Mouse (Mus musculus) hindbrain, embryonic 14.5 days (tissue): ENCODE results near the gene Yeats4. TPM values are rescaled to one million over a fixed set of nuclear protein-coding genes. Genes with fewer than 3 reads are reported as not detected.

Source experiments
- ATAC-seq: fragments of 200-750 bp; cut with Nextera tagmentation; 2 replicates; pipeline ENCODE4 v1.8.0; 2017; ENCODE audit warnings: moderate number of reproducible peaks, mild to moderate bottlenecking, moderate TSS enrichment, moderate library complexity; ENCODE audit not compliant: low FRiP score
- DNase-seq: peaks from one replicate; pipeline ENCODE4 v3.0.0-alpha.2; 2015; ENCODE audit warnings: low spot score
- H3K27ac ChIP-seq: fragments of 300-500 bp; sonication (generic); 2 replicates; pipeline ENCODE4 v1.5.1; 2014; ENCODE audit warnings: mild to moderate bottlenecking, moderate library complexity
- H3K27me3 ChIP-seq: fragments of 300-500 bp; sonication (generic); 2 replicates; pipeline ENCODE4 v1.6.1; 2014; ENCODE audit warnings: mild to moderate bottlenecking, low read length, mixed read lengths; ENCODE audit not compliant: control insufficient read depth, insufficient read depth
- H3K36me3 ChIP-seq: fragments of 300-500 bp; sonication (generic); replicated peaks from 2 replicates; pipeline ENCODE4 v1.6.1; 2014; ENCODE audit not compliant: control insufficient read depth, insufficient read depth
- H3K4me1 ChIP-seq: fragments of 300-500 bp; sonication (generic); replicated peaks from 2 replicates; pipeline ENCODE4 v1.6.1; 2014; ENCODE audit warnings: antibody characterized with exemption, low read length, mixed read lengths; ENCODE audit not compliant: control insufficient read depth, insufficient read depth
- H3K4me2 ChIP-seq: fragments of 300-500 bp; sonication (generic); replicated peaks from 2 replicates; pipeline ENCODE4 v1.6.1; 2014; ENCODE audit warnings: mild to moderate bottlenecking, moderate library complexity
- H3K4me3 ChIP-seq: fragments of 300-500 bp; sonication (generic); replicated peaks from 2 replicates; pipeline ENCODE4 v1.5.1; 2014; ENCODE audit warnings: mild to moderate bottlenecking, low read length
- H3K9ac ChIP-seq: fragments of 300-500 bp; sonication (generic); 2 replicates; pipeline ENCODE4 v1.6.1; 2014
- H3K9me3 ChIP-seq: fragments of 300-500 bp; sonication (generic); 2 replicates; pipeline ENCODE4 v1.6.1; 2016; ENCODE audit warnings: low read length; ENCODE audit not compliant: control insufficient read depth
- WGBS: fragments of 180-500 bp; shearing (Covaris S2); extraction: QIAGEN DNeasy Blood & Tissue Kit; methylation state at CpG from one replicate; pipeline ENCODE4 v1.1.7; 2014; 5-methylcytosine and 5-hydroxymethylcytosine counted together
- polyA plus RNA-seq: library from polyadenylated mRNA; unstranded; fragments of >200 nt; fragmentation: Nextera tagmentation; extraction: Ambion mirVana; gene quantifications from 2 replicates; pipeline ENCODE4 v1.2.1, GENCODE M21; 2014

Gene Yeats4
- 111 and 113 TPM in 2 replicates for polyA plus RNA-seq

- peak within 1 kb of the TSS; percentile 90 for H3K9ac ChIP-seq
- no peaks in the 10 kb centered on the region for H3K9me3 ChIP-seq
- no peaks in the 10 kb centered on the region for H3K27me3 ChIP-seq
- DNase-seq, result peak; percentile 95
- WGBS, result 1% methylated on average over 63 of the region's 63 CpGs
- peak within 1 kb of the TSS; percentile 98 for H3K27ac ChIP-seq
- peaks cover 34% of the 10 kb centered on the region for H3K36me3 ChIP-seq
- H3K4me2 ChIP-seq, result peak within 1 kb of the TSS; percentile 66
- peak; percentile 95 for ATAC-seq
- H3K4me1 ChIP-seq, result peaks cover 17% of the 10 kb centered on the region
- peak within 1 kb of the TSS; percentile 60 for H3K4me3 ChIP-seq
Measured at GRCm38 (mm10) chr10:117224102-117224990, at the start of gene Yeats4. TSS of gene Yeats4 (minus strand) at chr10:117224507.

- Histone ChIP-seq H3K27me3 (no peaks in the 10 kb centered on the region), H3K9ac (no peak overlapping the region), H3K4me3 (no peak overlapping the region), H3K9me3 (no peaks in the 10 kb centered on the region), H3K4me2 (no peak overlapping the region), H3K36me3 (no peaks in the 10 kb centered on the region), H3K27ac (no peak overlapping the region), H3K4me1 (no peaks in the 10 kb centered on the region)
- DNase-seq, result no peak
- no peak for ATAC-seq
Measured at GRCm38 (mm10) chr10:117272023-117272422, 47.7 kb upstream of the Yeats4 start.

GRCm38 (mm10) chr10:117259870-117260269 lies 35.6 kb upstream of the Yeats4 start:
- Histone ChIP-seq H3K27ac (0 out of 2 replicates have a peak overlapping the region, but pooled peaks have one; percentile 3), H3K9ac (no peak overlapping the region), H3K36me3 (no peaks in the 10 kb centered on the region), H3K9me3 (0 out of 2 replicates have a peak, but pooled peaks cover 8% of the 10 kb centered on the region), H3K4me1 (no peaks in the 10 kb centered on the region), H3K4me3 (no peak overlapping the region), H3K27me3 (no peaks in the 10 kb centered on the region), H3K4me2 (no peak overlapping the region)
- DNase-seq (no peak), ATAC-seq (no peak)

GRCm38 (mm10) chr10:117238603-117239002 lies 14.3 kb upstream of the Yeats4 start, which contains the start of gene 9530003J23Rik:
TSS of gene 9530003J23Rik (minus strand) at chr10:117238703.
- Histone ChIP-seq H3K36me3 (no peaks in the 10 kb centered on the region), H3K27me3 (no peaks in the 10 kb centered on the region), H3K4me2 (no peak within 1 kb of the TSS), H3K27ac (no peak within 1 kb of the TSS), H3K9ac (no peak within 1 kb of the TSS), H3K4me1 (no peaks in the 10 kb centered on the region), H3K9me3 (no peaks in the 10 kb centered on the region), H3K4me3 (no peak within 1 kb of the TSS)
- no peak for ATAC-seq
- 92% methylated on average over 12 of the region's 12 CpGs for WGBS
- DNase-seq, result no peak

- H3K4me3 ChIP-seq, result no peak overlapping the region
- ATAC-seq (no peak), DNase-seq (no peak)
- H3K4me2 ChIP-seq, result no peak overlapping the region
- WGBS, result 69% methylated on average over 11 of the region's 11 CpGs
- H3K9me3 ChIP-seq, result no peaks in the 10 kb centered on the region
- H3K36me3 ChIP-seq, result no peaks in the 10 kb centered on the region
- H3K4me1 ChIP-seq, result no peaks in the 10 kb centered on the region
- H3K27me3 ChIP-seq, result no peaks in the 10 kb centered on the region
- H3K9ac ChIP-seq, result no peak overlapping the region
- no peak overlapping the region for H3K27ac ChIP-seq
Measured at GRCm38 (mm10) chr10:117235866-117236265, 11.6 kb upstream of the Yeats4 start.

GRCm38 (mm10) chr10:117234825-117235224 lies 10.5 kb upstream of the Yeats4 start:
- DNase-seq (no peak), ATAC-seq (no peak)
- no peaks in the 10 kb centered on the region for H3K4me1 ChIP-seq
- no peaks in the 10 kb centered on the region for H3K36me3 ChIP-seq
- WGBS, result 70% methylated on average over 4 of the region's 4 CpGs
- H3K4me2 ChIP-seq, result no peak overlapping the region
- H3K9ac ChIP-seq, result no peak overlapping the region
- H3K27me3 ChIP-seq, result no peaks in the 10 kb centered on the region
- no peaks in the 10 kb centered on the region for H3K9me3 ChIP-seq
- H3K27ac ChIP-seq, result no peak overlapping the region
- no peak overlapping the region for H3K4me3 ChIP-seq

GRCm38 (mm10) chr10:117229826-117230225 lies 5.5 kb upstream of the Yeats4 start:
- H3K4me3 ChIP-seq, result no peak overlapping the region
- 75% methylated on average over 16 of the region's 16 CpGs for WGBS
- no peak overlapping the region for H3K27ac ChIP-seq
- DNase-seq, result no peak
- no peak for ATAC-seq
- no peak overlapping the region for H3K4me2 ChIP-seq
- peaks cover 3% of the 10 kb centered on the region for H3K4me1 ChIP-seq
- no peaks in the 10 kb centered on the region for H3K27me3 ChIP-seq
- no peaks in the 10 kb centered on the region for H3K36me3 ChIP-seq
- no peaks in the 10 kb centered on the region for H3K9me3 ChIP-seq
- H3K9ac ChIP-seq, result no peak overlapping the region

- ATAC-seq (no peak), DNase-seq (no peak)
- no peak overlapping the region for H3K4me3 ChIP-seq
- WGBS, result 93% methylated on average over 3 of the region's 3 CpGs
- H3K4me1 ChIP-seq, result peaks cover 17% of the 10 kb centered on the region
- H3K9me3 ChIP-seq, result no peaks in the 10 kb centered on the region
- no peak overlapping the region for H3K9ac ChIP-seq
- no peaks in the 10 kb centered on the region for H3K27me3 ChIP-seq
- H3K4me2 ChIP-seq, result no peak overlapping the region
- peaks cover 17% of the 10 kb centered on the region for H3K36me3 ChIP-seq
- no peak overlapping the region for H3K27ac ChIP-seq
Measured at GRCm38 (mm10) chr10:117226002-117226401, 1.7 kb upstream of the Yeats4 start.

GRCm38 (mm10) chr10:117225094-117225493 lies 787 bp upstream of the Yeats4 start:
- WGBS, result 58% methylated on average over 8 of the region's 8 CpGs
- peaks cover 26% of the 10 kb centered on the region for H3K36me3 ChIP-seq
- DNase-seq, result no peak
- H3K4me3 ChIP-seq, result peak overlapping the region; percentile 60
- peak overlapping the region; percentile 66 for H3K4me2 ChIP-seq
- ATAC-seq, result no peak
- no peaks in the 10 kb centered on the region for H3K27me3 ChIP-seq
- peak overlapping the region; percentile 90; the same call in 1 of the 2 replicates for H3K9ac ChIP-seq
- H3K27ac ChIP-seq, result 0 out of 2 replicates have a peak overlapping the region, but pooled peaks have one; percentile 98
- no peaks in the 10 kb centered on the region for H3K9me3 ChIP-seq
- peaks cover 17% of the 10 kb centered on the region for H3K4me1 ChIP-seq
